Mouse (Mus musculus): ENCODE measurements around the gene Ireb2. TPM values are rescaled to one million over a fixed set of nuclear protein-coding genes. Genes with fewer than 3 reads are reported as not detected.

Gene Ireb2
- polyA plus RNA-seq, 1 experiment from 2014 or later = 26.2 TPM

DNA sequence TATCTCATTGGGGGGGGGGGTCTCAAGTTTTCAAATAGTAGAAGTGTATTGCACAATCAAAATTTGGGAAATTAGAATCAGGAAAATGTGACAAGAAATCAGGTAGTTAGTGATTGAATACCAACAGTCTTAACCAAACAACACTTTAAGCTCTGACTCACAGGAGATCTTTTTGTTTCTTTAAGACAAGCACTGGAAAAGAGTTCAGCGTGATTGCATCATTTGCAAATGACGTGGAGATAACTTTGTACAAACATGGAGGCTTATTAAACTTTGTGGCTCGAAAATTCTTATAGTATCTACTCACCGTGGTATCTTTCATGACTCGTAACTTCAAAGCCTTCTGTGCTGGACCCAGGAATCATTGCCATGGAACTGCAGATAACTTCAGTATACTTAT lies 45.9 kb downstream of the Ireb2 start:
- WGBS = 85% methylated on average over 5 of the region's 5 CpGs

GRCm38 (mm10) chr9:54915576-54915975 lies 52.0 kb downstream of the Ireb2 start:
- Histone ChIP-seq H3K4me3 (replicated peaks) (no peak overlapping the region), H3K27ac (replicated peaks) (no peak overlapping the region), H3K4me1 (0 out of 2 replicates have a peak, but pooled peaks cover 6% of the 10 kb centered on the region), H3K9me3 (replicated peaks) (no peaks in the 10 kb centered on the region), H3K4me2 (replicated peaks) (no peak overlapping the region), H3K27me3 (no peaks in the 10 kb centered on the region), H3K9ac (no peak overlapping the region), H3K36me3 (peaks cover 4% of the 10 kb centered on the region; the same call in 1 of the 2 replicates)
- ATAC-seq (ENCODE audit: insufficient number of reproducible peaks, low FRiP score, low TSS enrichment, low read depth) = no peak
- 64% methylated on average over 7 of the region's 7 CpGs for WGBS

More for the DNA sequence above, 45.9 kb downstream of the Ireb2 start:
- no peak overlapping the region for H3K27ac ChIP-seq (replicated peaks)
- no peaks in the 10 kb centered on the region for H3K9me3 ChIP-seq (replicated peaks)
- H3K4me3 ChIP-seq (replicated peaks) = no peak overlapping the region
- no peak overlapping the region for H3K9ac ChIP-seq
- H3K4me1 ChIP-seq = no peaks in the 10 kb centered on the region
- no peaks in the 10 kb centered on the region for H3K27me3 ChIP-seq
- no peak overlapping the region for H3K4me2 ChIP-seq (replicated peaks)
- peaks cover 45% of the 10 kb centered on the region for H3K36me3 ChIP-seq
- ATAC-seq (ENCODE audit: insufficient number of reproducible peaks, low FRiP score, low TSS enrichment, low read depth) = no peak

DNA sequence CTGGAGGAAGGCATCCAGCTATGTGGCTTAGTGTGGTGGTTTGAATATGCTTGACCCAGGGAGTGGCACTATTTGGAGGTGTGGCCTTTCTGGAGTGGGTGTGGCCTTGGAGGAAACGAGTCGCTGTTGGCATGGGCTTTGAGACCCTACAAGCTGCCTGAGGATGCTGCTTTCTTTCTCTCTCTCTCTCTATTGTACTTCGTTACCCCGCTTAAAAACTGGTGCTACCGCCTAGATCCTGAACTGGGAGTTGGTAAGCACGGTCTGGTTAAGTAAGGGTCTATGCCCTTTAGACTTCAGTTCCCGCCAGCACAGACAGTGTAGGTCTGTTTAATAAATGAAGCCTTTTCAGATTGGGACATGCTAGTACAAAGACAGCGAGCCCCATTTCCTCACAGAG lies 52.8 kb downstream of the Ireb2 start:
- Histone ChIP-seq H3K9ac (no peak overlapping the region), H3K27me3 (no peaks in the 10 kb centered on the region), H3K36me3 (peaks cover 4% of the 10 kb centered on the region; the same call in 1 of the 2 replicates), H3K27ac (replicated peaks) (no peak overlapping the region), H3K4me2 (replicated peaks) (peak overlapping the region; percentile 91), H3K4me1 (0 out of 2 replicates have a peak, but pooled peaks cover 6% of the 10 kb centered on the region), H3K9me3 (replicated peaks) (no peaks in the 10 kb centered on the region), H3K4me3 (replicated peaks) (peak overlapping the region; percentile 72)
- 67% methylated on average over 8 of the region's 8 CpGs for WGBS
- ATAC-seq (ENCODE audit: insufficient number of reproducible peaks, low FRiP score, low TSS enrichment, low read depth) = no peak

- Histone ChIP-seq H3K4me3 (replicated peaks) (peak within 1 kb of the TSS; percentile 72), H3K27me3 (no peaks in the 10 kb centered on the region), H3K27ac (replicated peaks) (peak within 1 kb of the TSS; percentile 82), H3K4me2 (replicated peaks) (peak within 1 kb of the TSS; percentile 91), H3K9me3 (replicated peaks) (no peaks in the 10 kb centered on the region), H3K36me3 (peaks cover 2% of the 10 kb centered on the region), H3K4me1 (0 out of 2 replicates have a peak, but pooled peaks cover 6% of the 10 kb centered on the region), H3K9ac (peak within 1 kb of the TSS; percentile 68)
- peak; percentile 99 for ATAC-seq (ENCODE audit: insufficient number of reproducible peaks, low FRiP score, low TSS enrichment, low read depth)
- under 1% methylated on average over 34 of the region's 34 CpGs for WGBS
These were observed 53.6 kb downstream of the Ireb2 start, which contains the start of gene Hykk for GRCm38 (mm10) chr9:54917010-54917677. Gene Hykk, plus strand, starts transcription at chr9:54917283.

- Histone ChIP-seq H3K4me3 (replicated peaks) (peak overlapping the region; percentile 72), H3K36me3 (peaks cover 9% of the 10 kb centered on the region), H3K27ac (replicated peaks) (no peak overlapping the region), H3K9ac (no peak overlapping the region), H3K4me1 (0 out of 2 replicates have a peak, but pooled peaks cover 6% of the 10 kb centered on the region), H3K9me3 (replicated peaks) (no peaks in the 10 kb centered on the region; the same call in 1 of the 2 replicates), H3K4me2 (replicated peaks) (peak overlapping the region; percentile 91; the same call in 1 of the 2 replicates), H3K27me3 (no peaks in the 10 kb centered on the region)
- 74% methylated on average over 2 of the region's 2 CpGs for WGBS
- no peak for ATAC-seq (ENCODE audit: insufficient number of reproducible peaks, low FRiP score, low TSS enrichment, low read depth)
These were observed 54.6 kb downstream of the Ireb2 start for GRCm38 (mm10) chr9:54918191-54918590.

DNA sequence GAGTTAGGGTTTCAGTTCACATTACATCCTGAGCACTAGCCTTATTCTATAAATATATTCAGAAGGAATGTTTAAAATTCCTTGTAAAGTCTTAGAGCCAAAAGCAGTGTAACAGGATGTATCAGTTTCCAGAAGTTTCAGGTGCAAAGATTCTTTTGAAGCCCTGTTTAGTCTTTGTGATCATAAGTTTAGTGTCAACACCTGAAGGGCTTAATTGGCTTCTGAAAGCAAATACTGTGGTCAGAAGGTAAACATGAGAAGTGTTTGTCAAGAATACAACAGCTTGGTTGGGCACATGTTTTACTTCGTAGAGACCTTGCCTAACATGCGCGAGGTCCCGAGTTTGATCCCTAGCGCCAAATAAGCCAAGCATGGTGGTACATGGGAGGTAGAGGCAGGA lies 55.2 kb downstream of the Ireb2 start:
- WGBS = 83% methylated on average over 5 of the region's 5 CpGs
- Histone ChIP-seq H3K4me2 (replicated peaks) (no peak overlapping the region), H3K36me3 (peaks cover 9% of the 10 kb centered on the region), H3K4me1 (0 out of 2 replicates have a peak, but pooled peaks cover 6% of the 10 kb centered on the region), H3K27me3 (no peaks in the 10 kb centered on the region), H3K4me3 (replicated peaks) (no peak overlapping the region), H3K9ac (no peak overlapping the region), H3K27ac (replicated peaks) (no peak overlapping the region), H3K9me3 (replicated peaks) (no peaks in the 10 kb centered on the region; the same call in 1 of the 2 replicates)
- ATAC-seq (ENCODE audit: insufficient number of reproducible peaks, low FRiP score, low TSS enrichment, low read depth) = no peak

GRCm38 (mm10) chr9:54919946-54920345 lies 56.4 kb downstream of the Ireb2 start:
- Histone ChIP-seq H3K4me1 (0 out of 2 replicates have a peak, but pooled peaks cover 6% of the 10 kb centered on the region), H3K4me2 (replicated peaks) (no peak overlapping the region), H3K4me3 (replicated peaks) (no peak overlapping the region), H3K36me3 (peaks cover 9% of the 10 kb centered on the region), H3K9me3 (replicated peaks) (no peaks in the 10 kb centered on the region; the same call in 1 of the 2 replicates), H3K9ac (no peak overlapping the region), H3K27me3 (no peaks in the 10 kb centered on the region), H3K27ac (replicated peaks) (no peak overlapping the region)
- no peak for ATAC-seq (ENCODE audit: insufficient number of reproducible peaks, low FRiP score, low TSS enrichment, low read depth)
- WGBS = 74% methylated on average over 4 of the region's 4 CpGs

GRCm38 (mm10) chr9:54930741-54931140 lies 67.2 kb downstream of the Ireb2 start:
- H3K27ac ChIP-seq (replicated peaks) = no peak overlapping the region
- H3K9ac ChIP-seq = no peak overlapping the region
- H3K4me1 ChIP-seq = no peaks in the 10 kb centered on the region
- WGBS = 84% methylated on average over 1 of the region's 1 CpGs
- no peaks in the 10 kb centered on the region for H3K9me3 ChIP-seq (replicated peaks)
- no peak overlapping the region for H3K4me3 ChIP-seq (replicated peaks)
- H3K27me3 ChIP-seq = no peaks in the 10 kb centered on the region
- no peak for ATAC-seq (ENCODE audit: insufficient number of reproducible peaks, low FRiP score, low TSS enrichment, low read depth)
- no peak overlapping the region for H3K4me2 ChIP-seq (replicated peaks)
- H3K36me3 ChIP-seq = no peaks in the 10 kb centered on the region

GRCm38 (mm10) chr9:54931765-54932164 lies 68.2 kb downstream of the Ireb2 start:
- whole genome bisulfite sequencing = 6% methylated on average over 1 of the region's 1 CpGs
- Histone ChIP-seq H3K9ac (no peak overlapping the region), H3K4me2 (replicated peaks) (no peak overlapping the region), H3K27ac (replicated peaks) (no peak overlapping the region), H3K4me3 (replicated peaks) (no peak overlapping the region), H3K36me3 (no peaks in the 10 kb centered on the region), H3K4me1 (no peaks in the 10 kb centered on the region), H3K27me3 (no peaks in the 10 kb centered on the region), H3K9me3 (replicated peaks) (no peaks in the 10 kb centered on the region)
- ATAC-seq (ENCODE audit: insufficient number of reproducible peaks, low FRiP score, low TSS enrichment, low read depth) = no peak

DNA sequence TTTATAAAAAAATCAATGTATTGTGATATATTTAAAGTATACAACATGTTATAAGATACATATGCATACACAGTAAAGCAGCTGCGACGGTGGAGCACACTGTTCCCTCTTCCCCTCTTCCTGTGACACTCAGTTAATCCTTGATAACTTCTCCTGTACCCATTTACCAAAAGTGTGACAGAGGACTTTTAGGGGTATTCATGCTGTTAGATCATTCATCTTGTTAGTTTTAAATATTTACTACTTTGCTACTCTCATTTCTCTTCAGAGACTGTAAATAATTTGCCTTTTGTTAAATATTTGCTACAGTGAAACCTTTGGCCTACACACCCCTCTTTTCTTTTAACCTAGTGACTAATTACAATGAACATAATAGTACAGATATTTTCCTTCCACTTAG lies 68.8 kb downstream of the Ireb2 start:
- no peak overlapping the region for H3K9ac ChIP-seq
- no peaks in the 10 kb centered on the region for H3K36me3 ChIP-seq
- no peak overlapping the region for H3K27ac ChIP-seq (replicated peaks)
- ATAC-seq (ENCODE audit: insufficient number of reproducible peaks, low FRiP score, low TSS enrichment, low read depth) = no peak
- H3K4me3 ChIP-seq (replicated peaks) = no peak overlapping the region
- no peaks in the 10 kb centered on the region for H3K4me1 ChIP-seq
- 81% methylated on average over 2 of the region's 2 CpGs for WGBS
- H3K4me2 ChIP-seq (replicated peaks) = no peak overlapping the region
- H3K27me3 ChIP-seq = no peaks in the 10 kb centered on the region
- H3K9me3 ChIP-seq (replicated peaks) = no peaks in the 10 kb centered on the region

- H3K9me3 ChIP-seq (replicated peaks) = no peaks in the 10 kb centered on the region
- ATAC-seq (ENCODE audit: insufficient number of reproducible peaks, low FRiP score, low TSS enrichment, low read depth) = no peak
- 88% methylated on average over 4 of the region's 4 CpGs for WGBS
- no peak overlapping the region for H3K4me2 ChIP-seq (replicated peaks)
- H3K4me1 ChIP-seq = no peaks in the 10 kb centered on the region
- no peak overlapping the region for H3K27ac ChIP-seq (replicated peaks)
- H3K4me3 ChIP-seq (replicated peaks) = no peak overlapping the region
- no peaks in the 10 kb centered on the region for H3K27me3 ChIP-seq
- no peaks in the 10 kb centered on the region; the same call in 1 of the 2 replicates for H3K36me3 ChIP-seq
- H3K9ac ChIP-seq = no peak overlapping the region
These were observed 78.5 kb downstream of the Ireb2 start for GRCm38 (mm10) chr9:54942071-54942470.
